Mouse (Mus musculus) lung, adult 2 months (tissue): ENCODE data around the gene Fxyd2.

Experiments
- CTCF ChIP-seq: fragments of 200-500 bp; IDR thresholded peaks from 2 replicates; pipeline ENCODE4 v1.5.1; 2011; ENCODE audit warnings: mild to moderate bottlenecking, low read length, control low read depth; ENCODE audit not compliant: insufficient read depth
- POLR2A ChIP-seq: fragments of 200-500 bp; IDR thresholded peaks from 2 replicates; pipeline ENCODE4 v1.6.1; 2011; ENCODE audit warnings: low read depth, mild to moderate bottlenecking, control low read depth, low read length, borderline replicate concordance; ENCODE audit errors: extremely low read depth

DNA sequence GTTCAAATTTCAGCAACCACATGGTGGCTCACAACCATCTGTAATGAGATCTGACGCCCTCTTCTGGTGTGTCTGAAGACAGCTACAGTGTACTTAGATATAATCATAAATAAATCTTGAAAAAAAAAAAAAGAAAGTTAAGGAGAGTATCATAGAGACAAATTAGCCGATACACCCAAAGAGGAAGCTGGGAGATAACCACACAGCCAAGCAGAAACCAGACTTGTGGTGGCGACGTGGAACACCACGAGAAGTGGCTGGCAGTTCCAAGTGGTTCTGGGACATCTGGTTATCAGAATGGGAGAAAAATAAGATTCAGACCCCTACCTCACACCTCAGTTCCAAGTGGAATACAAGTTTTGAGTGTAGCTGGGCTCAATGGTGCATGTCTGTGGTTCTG, 12.8 kb upstream of the Fxyd2 start:
- no peak for TF ChIP-seq POLR2A
- no peak for TF ChIP-seq CTCF
